Mouse (Mus musculus): ENCODE data around the gene Qrfp. TPM values are rescaled to one million over a fixed set of nuclear protein-coding genes. Genes with fewer than 3 reads are reported as not detected.
A peak's percentile ranks its signal among the peaks of the same experiment; 100 is the strongest.

The Qrfp gene
- polyA plus RNA-seq, 1 experiment from 2014 or later = 0.07 TPM

DNA sequence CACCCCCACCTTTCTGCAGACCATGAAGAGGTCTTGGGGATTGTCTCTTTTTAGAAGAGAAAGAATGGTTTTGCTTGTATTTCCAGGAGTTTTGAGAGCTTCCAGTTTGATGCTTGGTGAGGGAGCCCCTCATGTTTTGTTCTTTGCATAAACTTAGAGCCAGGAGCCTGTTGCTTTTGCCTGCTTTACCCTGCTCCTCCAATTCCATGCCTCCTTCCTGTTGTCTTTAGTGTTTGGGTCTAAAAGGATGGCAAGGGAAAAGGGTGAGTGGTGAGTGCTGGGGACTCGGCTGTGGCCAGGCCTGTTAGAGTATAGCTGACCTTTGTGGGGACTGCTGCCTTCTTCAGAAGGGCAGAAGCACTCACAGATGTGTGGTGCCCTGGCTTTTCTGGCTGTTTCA, 49.9 kb downstream of the Qrfp start:
- no peaks in the 10 kb centered on the region for H3K27me3 ChIP-seq (ENCODE audit: insufficient read depth, low read length)
- no peaks in the 10 kb centered on the region for H3K9me3 ChIP-seq (ENCODE audit: low read length)
- H3K4me2 ChIP-seq (ENCODE audit: low read depth, low read length) = peak overlapping the region; percentile 81
- TF ChIP-seq CTCF (IDR thresholded peaks at IDR 0.05; ENCODE audit: low read depth) (no peak), EP300 (IDR thresholded peaks at IDR 0.05; ENCODE audit: low read depth) (no peak)
- H3K4me1 ChIP-seq (ENCODE audit: insufficient read depth) = peaks cover 44% of the 10 kb centered on the region
- ATAC-seq (no peak), DNase-seq (no peak)
- peak overlapping the region; percentile 70 for H3K4me3 ChIP-seq (ENCODE audit: low read depth, low read length)
- WGBS (ENCODE audit: insufficient replicate concordance) = 6% methylated on average over 1 of the region's 1 CpGs
- H3K9ac ChIP-seq (replicated peaks) = peak overlapping the region; percentile 88
- no peaks in the 10 kb centered on the region for H3K36me3 ChIP-seq (replicated peaks; ENCODE audit: insufficient read depth, low read length)
- peak overlapping the region; percentile 87 for H3K27ac ChIP-seq (ENCODE audit: low read depth)

DNA sequence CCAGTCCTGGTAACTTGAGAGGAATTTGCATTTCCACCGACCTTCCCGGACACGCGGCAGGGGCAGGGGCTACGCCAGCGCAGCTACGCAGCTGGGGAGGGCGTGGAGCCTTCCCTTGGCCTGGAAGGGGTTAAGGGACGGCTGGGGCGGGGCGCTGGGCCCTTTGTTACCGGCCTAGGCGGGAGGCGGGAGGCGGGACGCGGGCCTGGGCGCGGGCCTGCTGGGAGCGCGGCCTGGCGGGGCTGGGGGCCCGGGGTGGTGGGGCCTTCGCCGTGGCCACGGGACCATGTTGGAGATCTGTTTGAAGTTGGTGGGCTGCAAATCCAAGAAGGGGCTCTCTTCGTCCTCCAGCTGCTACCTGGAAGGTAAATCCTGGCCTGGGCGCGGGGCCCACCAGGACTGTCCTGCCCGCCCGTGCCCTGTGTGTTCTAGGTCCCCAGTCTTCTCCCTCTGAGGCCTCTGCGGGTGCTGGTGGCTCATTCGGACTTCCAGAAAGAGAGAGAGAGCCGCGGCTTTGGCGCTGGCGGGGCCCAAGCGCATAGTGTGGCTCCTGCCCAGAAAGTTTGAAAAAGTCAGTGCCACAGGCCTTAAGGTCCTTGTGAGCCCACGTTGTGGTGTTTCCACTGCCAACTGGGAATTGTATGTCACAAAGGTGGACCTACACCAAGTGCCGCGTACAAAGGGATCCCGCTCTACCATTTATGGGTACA, 50.5 kb downstream of the Qrfp start:
- TF ChIP-seq EP300 (IDR thresholded peaks at IDR 0.05; ENCODE audit: low read depth) (no peak), CTCF (IDR thresholded peaks at IDR 0.05; ENCODE audit: low read depth) (no peak)

DNA sequence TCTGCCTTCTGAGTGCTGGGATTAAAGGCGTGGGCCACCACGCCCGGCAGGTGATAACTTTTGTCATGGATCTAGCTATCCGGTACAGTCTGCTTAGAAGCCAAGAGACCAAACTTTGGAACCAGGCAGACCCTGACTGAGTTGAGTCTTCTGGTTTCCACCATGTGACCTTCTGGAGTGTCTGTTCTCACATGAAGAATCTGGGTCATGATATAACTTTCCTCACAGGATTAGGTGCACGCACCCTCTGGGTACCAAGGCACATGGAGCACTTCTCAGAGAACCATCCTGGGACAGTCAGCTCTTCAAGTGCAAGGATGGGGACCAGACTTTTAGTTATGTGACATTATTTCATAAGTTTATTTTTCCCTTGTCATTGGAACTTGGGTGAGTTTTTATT, 51.4 kb downstream of the Qrfp start:
- H3K4me3 ChIP-seq (ENCODE audit: low read depth, low read length) = peak overlapping the region; percentile 70; the same call in 1 of the 2 replicates
- no peaks in the 10 kb centered on the region for H3K36me3 ChIP-seq (replicated peaks; ENCODE audit: insufficient read depth, low read length)
- H3K9ac ChIP-seq (replicated peaks) = no peak overlapping the region; the same call in 1 of the 2 replicates
- ATAC-seq (no peak), DNase-seq (no peak)
- WGBS (ENCODE audit: insufficient replicate concordance) = 83% methylated on average over 5 of the region's 5 CpGs
- H3K4me1 ChIP-seq (ENCODE audit: insufficient read depth) = peaks cover 40% of the 10 kb centered on the region
- H3K27ac ChIP-seq (ENCODE audit: low read depth) = no peak overlapping the region
- peak overlapping the region; percentile 81; the same call in 1 of the 2 replicates for H3K4me2 ChIP-seq (ENCODE audit: low read depth, low read length)
- no peaks in the 10 kb centered on the region for H3K27me3 ChIP-seq (ENCODE audit: insufficient read depth, low read length)
- H3K9me3 ChIP-seq (ENCODE audit: low read length) = no peaks in the 10 kb centered on the region
- no peak for TF ChIP-seq EP300 (IDR thresholded peaks at IDR 0.05; ENCODE audit: low read depth)
- TF ChIP-seq CTCF (IDR thresholded peaks at IDR 0.05; ENCODE audit: low read depth) = no peak

More for the DNA sequence above, 50.5 kb downstream of the Qrfp start:
- Histone ChIP-seq H3K4me1 (ENCODE audit: insufficient read depth) (peaks cover 40% of the 10 kb centered on the region), H3K36me3 (replicated peaks; ENCODE audit: insufficient read depth, low read length) (no peaks in the 10 kb centered on the region), H3K27me3 (ENCODE audit: insufficient read depth, low read length) (no peaks in the 10 kb centered on the region), H3K9ac (replicated peaks) (peak overlapping the region; percentile 88), H3K27ac (ENCODE audit: low read depth) (peak overlapping the region; percentile 87), H3K4me2 (ENCODE audit: low read depth, low read length) (peak overlapping the region; percentile 81), H3K4me3 (ENCODE audit: low read depth, low read length) (peak overlapping the region; percentile 70), H3K9me3 (ENCODE audit: low read length) (no peaks in the 10 kb centered on the region)
- ATAC-seq = peak; percentile 95
- DNase-seq = peak; percentile 85
- WGBS (ENCODE audit: insufficient replicate concordance) = under 1% methylated on average over 41 of the region's 42 CpGs

DNA sequence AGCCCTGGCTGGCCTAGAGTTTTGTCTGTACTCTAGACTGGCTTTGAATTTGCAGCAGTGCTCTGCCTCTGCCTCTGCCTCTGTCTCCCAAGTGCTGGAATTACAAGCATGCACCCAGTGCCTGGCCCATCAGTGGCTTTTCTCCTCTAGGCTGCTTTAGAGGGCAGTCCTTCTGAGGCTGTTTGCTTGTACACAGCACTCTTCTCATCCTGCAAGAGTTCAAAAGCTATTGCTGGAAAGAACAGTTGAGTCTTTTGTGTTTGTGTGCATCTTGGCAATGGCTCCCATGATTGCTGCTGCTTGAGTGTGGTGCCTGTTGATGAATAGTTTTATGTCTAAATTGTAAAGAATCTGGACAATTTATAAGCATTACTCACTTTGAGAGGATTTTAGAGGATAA, 52.9 kb downstream of the Qrfp start:
- Histone ChIP-seq H3K4me1 (ENCODE audit: insufficient read depth) (peaks cover 30% of the 10 kb centered on the region), H3K36me3 (replicated peaks; ENCODE audit: insufficient read depth, low read length) (no peaks in the 10 kb centered on the region), H3K4me3 (ENCODE audit: low read depth, low read length) (no peak overlapping the region), H3K9ac (replicated peaks) (no peak overlapping the region), H3K9me3 (ENCODE audit: low read length) (no peaks in the 10 kb centered on the region), H3K4me2 (ENCODE audit: low read depth, low read length) (no peak overlapping the region), H3K27ac (ENCODE audit: low read depth) (no peak overlapping the region), H3K27me3 (ENCODE audit: insufficient read depth, low read length) (no peaks in the 10 kb centered on the region)
- TF ChIP-seq CTCF (IDR thresholded peaks at IDR 0.05; ENCODE audit: low read depth) (no peak), EP300 (IDR thresholded peaks at IDR 0.05; ENCODE audit: low read depth) (no peak)
- no peak for DNase-seq
- no peak for ATAC-seq

Other genes with a start within 250 kb of the Qrfp start
- 19.4 and 19.5 TPM in 2 replicates for gene Fubp3, start 237.9 kb downstream of the Qrfp start, polyA plus RNA-seq (2015; fragmentation: Nextera tagmentation; extraction: Ambion mirVana)
- not detected in 2 replicates for gene Prdm12, start 170.5 kb downstream of the Qrfp start, polyA plus RNA-seq (2015; fragmentation: Nextera tagmentation; extraction: Ambion mirVana)
- 14.2 and 14.6 TPM in 2 replicates for gene Exosc2, start 139.9 kb downstream of the Qrfp start, polyA plus RNA-seq (2015; fragmentation: Nextera tagmentation; extraction: Ambion mirVana)
- 4.1 and 4.5 TPM in 2 replicates for gene Abl1, start 122.2 kb downstream of the Qrfp start, polyA plus RNA-seq (2015; fragmentation: Nextera tagmentation; extraction: Ambion mirVana)
- gene Fibcd1, start 35.4 kb upstream of the Qrfp start, polyA plus RNA-seq (2015; fragmentation: Nextera tagmentation; extraction: Ambion mirVana) = not detected in 2 replicates
- gene Lamc3, start 76.7 kb upstream of the Qrfp start, polyA plus RNA-seq (2015; fragmentation: Nextera tagmentation; extraction: Ambion mirVana) = 0.02 TPM in 1 of 2 replicates, not detected in the other
- gene Aif1l, start 139.6 kb upstream of the Qrfp start, polyA plus RNA-seq (2015; fragmentation: Nextera tagmentation; extraction: Ambion mirVana) = 0.39 and 0.94 TPM in 2 replicates
- 20.8 and 31.2 TPM in 2 replicates for gene Nup214, start 163.9 kb upstream of the Qrfp start, polyA plus RNA-seq (2015; fragmentation: Nextera tagmentation; extraction: Ambion mirVana)

Data from liver, postnatal 0 days (tissue).